Mouse (Mus musculus) forebrain, embryonic 14.5 days (tissue): ENCODE measurements around the gene Nbas. TPM values are rescaled to one million over a fixed set of nuclear protein-coding genes. Genes with fewer than 3 reads are reported as not detected.

Experiments used
- ATAC-seq: fragments of 200-750 bp; cut with Nextera tagmentation; 2 replicates; pipeline ENCODE4 v1.8.0; 2017; ENCODE audit warnings: mild to moderate bottlenecking, moderate library complexity
- DNase-seq: peaks from one replicate; pipeline ENCODE4 v3.0.0-alpha.2; 2015; ENCODE audit warnings: low spot score
- H3K27ac ChIP-seq: fragments of 300-500 bp; sonication (generic); 2 replicates; pipeline ENCODE4 v1.5.1; 2014; ENCODE audit warnings: low read depth, mild to moderate bottlenecking, control low read depth, low read length, moderate library complexity
- H3K27me3 ChIP-seq: fragments of 300-500 bp; sonication (generic); replicated peaks from 2 replicates; pipeline ENCODE4 v1.6.1; 2014; ENCODE audit warnings: low read length, control low read depth, mixed read lengths; ENCODE audit not compliant: control insufficient read depth, insufficient read depth
- H3K36me3 ChIP-seq: fragments of 300-500 bp; sonication (generic); 2 replicates; pipeline ENCODE4 v1.6.1; 2014; ENCODE audit warnings: low read length, control low read depth; ENCODE audit not compliant: control insufficient read depth, insufficient read depth
- H3K4me1 ChIP-seq: fragments of 300-500 bp; sonication (generic); 2 replicates; pipeline ENCODE4 v1.6.1; 2014; ENCODE audit warnings: antibody characterized with exemption, low read length, control low read depth; ENCODE audit not compliant: control insufficient read depth, insufficient read depth
- H3K4me2 ChIP-seq: fragments of 300-500 bp; sonication (generic); 2 replicates; pipeline ENCODE4 v1.6.1; 2014; ENCODE audit warnings: mild to moderate bottlenecking, control low read depth, low read length
- H3K4me3 ChIP-seq: fragments of 300-500 bp; sonication (generic); 2 replicates; pipeline ENCODE4 v1.5.1; 2014; ENCODE audit warnings: low read depth, low read length, control low read depth
- H3K9ac ChIP-seq: fragments of 300-500 bp; sonication (generic); 2 replicates; pipeline ENCODE4 v1.6.1; 2014; ENCODE audit warnings: mild to moderate bottlenecking, low read length, control low read depth, moderate library complexity
- H3K9me3 ChIP-seq: fragments of 300-500 bp; sonication (generic); replicated peaks from 2 replicates; pipeline ENCODE4 v1.6.1; 2016; ENCODE audit warnings: low read length, control low read depth, mixed read lengths; ENCODE audit not compliant: control insufficient read depth
- whole genome bisulfite sequencing: fragments of 180-500 bp; shearing (Covaris S2); extraction: QIAGEN DNeasy Blood & Tissue Kit; methylation state at CpG from one replicate; pipeline ENCODE4 v1.1.7; 2014; 5-methylcytosine and 5-hydroxymethylcytosine counted together
- polyA plus RNA-seq: library from polyadenylated mRNA; unstranded; fragments of >200 nt; fragmentation: Nextera tagmentation; extraction: Ambion mirVana; gene quantifications from 2 replicates; pipeline ENCODE4 v1.2.1, GENCODE M21; 2014

The Nbas gene
- polyA plus RNA-seq, 1 experiment from 2014 or later: 11.8 TPM

- Histone ChIP-seq H3K27ac (no peak overlapping the region), H3K36me3 (no peaks in the 10 kb centered on the region), H3K4me1 (no peaks in the 10 kb centered on the region), H3K9ac (no peak overlapping the region), H3K4me2 (no peak overlapping the region), H3K4me3 (no peak overlapping the region), H3K27me3 (no peaks in the 10 kb centered on the region), H3K9me3 (no peaks in the 10 kb centered on the region)
- ATAC-seq (no peak), DNase-seq (no peak)
- WGBS: 94% methylated on average over 1 of the region's 1 CpGs
These were observed 263.9 kb downstream of the Nbas start for GRCm38 (mm10) chr12:13532731-13533365.

- Histone ChIP-seq H3K4me1 (no peaks in the 10 kb centered on the region), H3K4me2 (no peak overlapping the region), H3K36me3 (no peaks in the 10 kb centered on the region), H3K9me3 (no peaks in the 10 kb centered on the region), H3K9ac (no peak overlapping the region), H3K27ac (no peak overlapping the region), H3K27me3 (no peaks in the 10 kb centered on the region), H3K4me3 (no peak overlapping the region)
- ATAC-seq (no peak), DNase-seq (no peak)
- WGBS: 85% methylated on average over 4 of the region's 4 CpGs
These were observed 270.2 kb downstream of the Nbas start for GRCm38 (mm10) chr12:13539171-13539570.

GRCm38 (mm10) chr12:13543806-13544205 lies 274.9 kb downstream of the Nbas start:
- no peak for ATAC-seq

GRCm38 (mm10) chr12:13563646-13564289 lies 294.8 kb downstream of the Nbas start:
- Histone ChIP-seq H3K27ac (no peak overlapping the region), H3K9me3 (no peaks in the 10 kb centered on the region), H3K4me1 (no peaks in the 10 kb centered on the region), H3K9ac (no peak overlapping the region), H3K4me3 (no peak overlapping the region), H3K27me3 (no peaks in the 10 kb centered on the region), H3K36me3 (0 out of 2 replicates have a peak, but pooled peaks cover 7% of the 10 kb centered on the region), H3K4me2 (no peak overlapping the region)
- 94% methylated on average over 5 of the region's 5 CpGs for WGBS
- ATAC-seq (no peak), DNase-seq (no peak)

More at GRCm38 (mm10) chr12:13543806-13544205, 274.9 kb downstream of the Nbas start:
- Histone ChIP-seq H3K9ac (no peak overlapping the region), H3K4me2 (no peak overlapping the region), H3K27me3 (no peaks in the 10 kb centered on the region), H3K4me1 (no peaks in the 10 kb centered on the region), H3K4me3 (no peak overlapping the region), H3K27ac (no peak overlapping the region), H3K36me3 (no peaks in the 10 kb centered on the region), H3K9me3 (no peaks in the 10 kb centered on the region)
- 61% methylated on average over 5 of the region's 5 CpGs for WGBS
- no peak for DNase-seq

- Histone ChIP-seq H3K9ac (no peak overlapping the region), H3K4me3 (no peak overlapping the region), H3K9me3 (no peaks in the 10 kb centered on the region), H3K27me3 (no peaks in the 10 kb centered on the region), H3K4me1 (no peaks in the 10 kb centered on the region), H3K27ac (no peak overlapping the region), H3K36me3 (0 out of 2 replicates have a peak, but pooled peaks cover 7% of the 10 kb centered on the region), H3K4me2 (no peak overlapping the region)
- ATAC-seq: no peak
- DNase-seq: no peak
- 88% methylated on average over 2 of the region's 2 CpGs for WGBS
These were observed 295.4 kb downstream of the Nbas start for GRCm38 (mm10) chr12:13564330-13564729.

DNA sequence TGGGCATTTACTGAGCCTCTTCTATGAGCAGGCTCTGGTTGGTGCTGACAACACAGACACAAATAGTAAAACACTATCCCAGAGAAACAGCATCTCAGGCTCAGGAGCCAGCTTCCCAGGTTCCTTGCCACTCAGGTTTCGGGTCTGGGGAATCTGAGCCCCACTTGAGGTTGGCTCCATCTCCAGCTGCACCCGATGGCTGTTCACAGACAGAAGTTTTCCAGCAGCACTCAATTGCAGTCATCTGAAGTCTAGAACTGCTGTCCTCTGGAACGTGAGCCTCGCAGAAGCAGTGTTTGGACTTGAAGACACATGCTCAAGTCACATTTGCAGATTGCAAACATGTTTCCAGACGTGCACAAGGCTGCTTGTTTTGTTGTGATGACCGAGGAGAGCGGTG lies 297.5 kb downstream of the Nbas start:
- Histone ChIP-seq H3K27ac (no peak overlapping the region), H3K27me3 (no peaks in the 10 kb centered on the region), H3K36me3 (no peaks in the 10 kb centered on the region), H3K9ac (no peak overlapping the region), H3K4me1 (no peaks in the 10 kb centered on the region), H3K9me3 (no peaks in the 10 kb centered on the region), H3K4me2 (no peak overlapping the region), H3K4me3 (no peak overlapping the region)
- DNase-seq (no peak), ATAC-seq (no peak)
- 89% methylated on average over 7 of the region's 7 CpGs for WGBS

- DNase-seq: no peak
- Histone ChIP-seq H3K27ac (no peak overlapping the region), H3K9me3 (no peaks in the 10 kb centered on the region), H3K36me3 (no peaks in the 10 kb centered on the region), H3K4me3 (no peak overlapping the region), H3K27me3 (no peaks in the 10 kb centered on the region), H3K4me2 (no peak overlapping the region), H3K4me1 (no peaks in the 10 kb centered on the region), H3K9ac (no peak overlapping the region)
- no peak for ATAC-seq
- WGBS: 91% methylated on average over 4 of the region's 4 CpGs
These were observed 306.2 kb downstream of the Nbas start for GRCm38 (mm10) chr12:13575158-13575557.

DNA sequence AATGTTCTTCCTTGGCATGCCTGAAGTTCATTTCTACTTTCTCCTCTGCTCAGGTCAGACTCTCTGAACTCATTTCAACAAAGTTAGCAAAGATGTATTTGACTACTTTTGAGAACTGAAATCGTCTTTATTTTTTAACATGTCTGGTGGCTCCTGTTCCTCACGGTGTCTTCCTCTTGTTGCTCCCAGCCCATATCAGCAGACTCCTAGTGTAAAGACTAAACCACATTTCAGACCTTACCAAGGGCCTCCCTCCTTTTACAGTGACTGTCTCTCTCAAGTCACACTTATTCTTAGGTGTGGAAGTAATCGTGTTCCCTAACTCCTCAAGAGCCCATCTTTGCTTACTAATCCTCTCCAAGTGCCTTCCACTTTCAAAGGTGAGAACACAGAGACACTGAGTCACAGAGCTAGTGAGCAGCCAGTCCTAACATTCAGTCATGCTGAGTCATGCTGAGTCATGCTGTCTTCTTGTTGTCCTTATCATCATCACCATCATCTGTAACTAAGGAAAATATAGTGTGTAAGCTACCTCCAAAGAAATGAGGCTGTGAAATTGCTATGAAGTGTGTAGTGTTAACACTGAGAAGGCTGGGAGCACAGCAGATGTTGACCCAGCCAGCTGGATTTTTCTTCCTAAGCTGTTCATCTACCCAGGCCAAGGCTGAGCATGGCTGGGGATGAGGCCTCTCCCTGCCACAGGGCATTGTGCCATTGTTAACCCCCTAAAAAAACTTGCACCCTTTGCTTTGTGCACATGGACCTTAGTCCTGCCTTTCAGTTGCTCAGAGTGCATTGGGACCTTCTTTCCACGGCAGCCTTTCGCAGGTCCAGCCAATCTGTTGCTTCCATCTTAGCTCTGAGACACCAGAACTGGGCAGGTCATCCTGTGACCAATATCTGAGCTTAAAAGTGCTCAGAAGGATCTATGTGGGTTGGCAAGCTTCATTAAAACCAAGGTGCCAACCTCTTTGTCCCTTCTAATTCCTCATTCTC lies 307.0 kb downstream of the Nbas start:
- DNase-seq (no peak), ATAC-seq (no peak)
- Histone ChIP-seq H3K36me3 (0 out of 2 replicates have a peak, but pooled peaks cover 2% of the 10 kb centered on the region), H3K4me2 (no peak overlapping the region), H3K9me3 (no peaks in the 10 kb centered on the region), H3K9ac (no peak overlapping the region), H3K27ac (no peak overlapping the region), H3K4me3 (no peak overlapping the region), H3K4me1 (no peaks in the 10 kb centered on the region), H3K27me3 (no peaks in the 10 kb centered on the region)
- 93% methylated on average over 5 of the region's 5 CpGs for WGBS
